Mouse (Mus musculus) erythroid progenitor cell, adult 5-6 weeks (primary cell): ENCODE measurements around the gene Gcc1. TPM values are rescaled to one million over a fixed set of nuclear protein-coding genes. Genes with fewer than 3 reads are reported as not detected.

Source experiments
- ATAC-seq: replicated peaks from 2 replicates; pipeline ENCODE4 v1.8.0; 2016; ENCODE audit warnings: moderate number of reproducible peaks, mild to moderate bottlenecking, moderate TSS enrichment, inconsistent platforms; ENCODE audit not compliant: poor library complexity, low FRiP score, severe bottlenecking
- total RNA-seq, 2 experiments: library from RNA; stranded (forward) in 1 of 2; stranded (reverse) in 1 of 2; fragments of 150-400 nt in 1 of 2; fragments of 186-747, 209-891 nt in 1 of 2; gene quantifications; 2 replicates each; pipeline versions ENCODE4 v1.2.3 to v1.2.4; 2015 to 2017; ENCODE audit warnings: low replicate concordance in 2 of 2

The Gcc1 gene
- total RNA-seq (2015; ENCODE audit: low replicate concordance) (7.1 and 9.7 TPM in 2 replicates), total RNA-seq (2017; ENCODE audit: low replicate concordance) (14.7 and 18.7 TPM in 2 replicates)

GRCm38 (mm10) chr6:28428290-28428689, at the start of gene Gcc1:
TSS of gene Gcc1 (minus strand) at chr6:28428390.
- ATAC-seq = no peak

GRCm38 (mm10) chr6:28474839-28475238, 46.6 kb upstream of the Gcc1 start, which contains the start of gene Snd1:
TSS of gene Snd1 (plus strand) at chr6:28475139.
- ATAC-seq = no peak

DNA sequence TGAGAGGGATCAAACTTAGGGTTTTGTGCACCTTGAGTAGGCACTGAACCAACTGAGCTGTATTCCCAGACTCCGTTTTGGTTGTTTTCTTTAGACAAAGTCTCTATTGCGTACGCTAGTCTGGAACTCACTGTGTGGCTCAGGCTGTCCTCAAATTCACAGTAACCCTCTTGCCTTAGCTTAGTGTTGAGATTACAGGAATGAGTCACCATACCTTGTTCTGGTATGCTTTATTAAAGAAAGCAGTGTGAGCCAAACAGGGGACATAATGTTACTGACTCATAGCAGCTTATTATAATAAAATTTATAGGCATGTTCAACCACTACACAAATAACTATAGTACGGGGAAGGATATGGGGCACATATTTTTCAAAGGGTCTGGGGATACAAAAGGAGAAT, 46.0 kb upstream of the Gcc1 start:
- no peak for ATAC-seq

DNA sequence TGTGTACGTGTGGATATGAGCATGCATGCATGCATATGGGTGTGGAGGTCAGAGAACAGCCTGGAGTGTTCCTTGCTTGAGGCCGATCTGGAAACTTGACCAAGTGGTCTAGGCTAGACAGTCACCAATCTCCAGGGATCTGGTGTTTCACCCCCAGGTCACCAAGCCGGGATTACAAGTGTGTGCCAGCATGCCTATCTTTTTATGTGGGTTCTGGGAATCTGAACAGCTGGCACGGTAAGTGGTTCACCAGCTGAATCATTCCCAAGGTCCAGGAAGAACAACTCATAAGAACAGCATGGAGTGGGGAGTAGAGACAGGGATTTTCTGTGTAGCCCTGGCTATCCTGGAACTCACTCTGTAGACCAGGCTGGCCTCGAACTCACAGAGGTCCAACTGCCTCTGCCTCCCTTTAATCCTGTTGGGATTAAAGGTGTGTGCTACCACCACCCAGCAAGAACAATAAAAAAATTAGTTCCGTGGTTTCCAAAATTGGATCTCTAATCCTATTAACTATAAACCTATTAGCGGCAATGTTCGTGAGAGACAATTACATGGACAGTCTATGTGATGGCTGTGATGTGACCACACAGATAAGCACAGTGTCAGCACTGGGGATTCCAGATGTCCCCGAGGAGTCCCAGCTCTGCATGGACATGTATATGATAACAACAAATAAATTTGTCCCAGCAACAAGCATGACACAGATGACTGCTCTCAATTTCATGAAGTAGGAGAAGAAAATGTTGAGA, 43.3 kb upstream of the Gcc1 start:
- no peak for ATAC-seq

DNA sequence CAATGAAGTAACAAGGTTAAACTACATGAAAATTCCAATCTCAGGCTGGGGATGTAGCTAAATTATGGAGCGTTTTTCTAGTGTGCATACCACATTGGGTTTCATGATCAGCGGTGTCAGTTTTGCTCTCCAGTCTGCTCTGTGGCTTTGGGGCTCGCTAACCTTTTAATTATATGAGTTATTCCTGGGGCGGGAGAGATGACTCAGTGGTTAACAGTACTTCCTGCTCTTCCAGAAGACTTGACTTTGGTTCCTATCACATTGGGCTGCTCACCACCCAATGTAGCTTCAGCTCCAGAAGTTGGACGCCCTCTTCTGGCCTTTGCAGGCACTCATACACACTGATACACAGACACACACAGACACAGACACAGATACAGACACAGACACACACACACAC, 42.4 kb upstream of the Gcc1 start:
- ATAC-seq = no peak

DNA sequence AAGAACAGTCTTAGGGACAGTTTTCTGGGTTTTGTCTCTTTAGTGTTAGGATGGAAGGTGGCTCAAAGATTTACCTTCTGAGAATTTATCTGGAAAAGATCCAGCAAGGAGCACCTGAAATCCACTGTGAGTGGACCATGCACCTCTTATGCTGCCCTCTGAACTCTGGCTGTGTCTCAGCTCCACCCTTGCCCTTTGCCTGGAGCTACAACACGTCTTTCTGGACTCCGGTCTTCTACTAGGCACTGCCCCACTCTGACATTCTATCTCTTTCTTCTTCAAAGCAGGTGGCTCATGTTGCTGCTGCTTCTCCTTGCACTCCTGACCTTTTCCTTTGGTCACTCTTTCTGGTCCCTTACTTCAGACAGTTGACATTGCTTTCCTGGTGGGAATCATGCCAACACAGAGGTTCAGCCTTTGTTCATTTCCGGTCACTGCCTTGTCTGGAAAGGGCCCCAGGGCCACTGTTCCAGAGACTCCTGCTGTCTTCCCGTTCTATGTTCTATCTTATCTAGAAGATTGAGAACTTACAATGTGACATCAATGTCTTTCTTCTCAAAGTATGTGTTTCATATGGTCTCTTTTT, 41.9 kb upstream of the Gcc1 start:
- no peak for ATAC-seq

- 0 out of 2 replicates have a peak, but pooled peaks have one; percentile 25 for ATAC-seq
Measured at GRCm38 (mm10) chr6:28464630-28465029, 36.4 kb upstream of the Gcc1 start.

- peak; percentile 82 for ATAC-seq
Measured at GRCm38 (mm10) chr6:28460534-28460933, 32.3 kb upstream of the Gcc1 start.

DNA sequence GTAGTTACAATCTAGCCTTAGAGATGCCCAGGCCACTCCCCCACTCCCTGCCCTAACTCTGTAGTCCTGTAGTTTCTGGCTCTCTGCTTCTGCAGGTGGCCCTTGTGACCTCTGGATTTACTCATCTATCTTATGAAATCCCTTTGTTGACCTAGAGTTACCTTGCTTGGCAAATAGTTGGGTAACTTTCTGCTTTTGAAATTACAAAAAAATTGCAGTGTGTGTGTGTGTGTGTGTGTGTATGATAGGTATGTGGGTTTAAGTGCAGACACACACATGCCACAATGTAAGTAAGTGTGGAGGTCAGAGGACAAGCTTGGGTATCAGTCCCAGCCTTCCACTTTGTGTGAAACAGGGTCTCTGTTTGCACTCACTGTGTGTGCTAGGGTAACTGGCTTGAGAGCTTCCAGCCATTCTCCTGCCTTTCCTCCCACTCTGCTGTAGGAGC, 31.1 kb upstream of the Gcc1 start:
- no peak for ATAC-seq

DNA sequence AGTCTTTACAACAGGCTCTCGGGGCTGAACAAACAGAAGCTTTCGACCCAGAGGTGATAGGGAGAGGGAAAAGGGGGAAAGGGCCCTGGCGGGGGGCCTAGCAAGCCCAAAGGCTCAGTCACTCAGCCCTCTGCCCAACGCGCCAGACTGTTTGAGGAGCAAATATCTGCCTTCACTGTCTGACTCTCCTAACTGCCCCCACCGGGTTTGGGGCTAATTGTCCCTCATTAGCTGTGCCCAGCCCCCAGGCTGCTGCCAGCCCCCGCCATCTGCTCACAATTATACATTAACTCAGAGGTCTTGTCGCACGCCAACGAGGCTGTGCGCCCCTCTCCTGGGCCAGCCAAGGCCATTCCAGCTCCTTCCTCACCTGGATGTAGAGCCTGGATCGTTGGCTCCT, 22.8 kb upstream of the Gcc1 start:
- no peak for ATAC-seq

GRCm38 (mm10) chr6:28450481-28450880, 22.3 kb upstream of the Gcc1 start:
- ATAC-seq = no peak

DNA sequence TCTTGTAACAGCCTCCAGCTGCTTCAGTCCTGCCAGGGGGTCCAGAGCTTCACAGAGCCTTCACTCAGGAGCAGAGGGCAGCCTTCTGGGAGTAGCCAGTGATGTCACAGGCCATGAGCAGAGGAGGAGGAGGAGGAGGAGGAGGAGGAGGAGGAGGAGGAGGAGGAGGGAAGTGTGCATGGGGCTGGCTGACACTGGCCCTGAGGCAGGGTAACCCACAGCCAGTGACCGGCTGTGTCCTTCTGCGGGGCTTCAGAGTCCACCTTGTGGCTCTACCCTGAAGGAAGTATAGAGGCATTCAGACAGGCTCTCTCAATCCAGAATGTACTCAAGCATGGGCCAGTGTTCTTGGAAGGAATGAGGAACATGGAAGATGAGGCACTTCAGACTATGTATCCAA, 21.1 kb upstream of the Gcc1 start, which contains the start of gene Pax4:
Gene Pax4, minus strand, starts transcription at position 101 of the 400 bp plus-strand sequence.
- no peak for ATAC-seq

DNA sequence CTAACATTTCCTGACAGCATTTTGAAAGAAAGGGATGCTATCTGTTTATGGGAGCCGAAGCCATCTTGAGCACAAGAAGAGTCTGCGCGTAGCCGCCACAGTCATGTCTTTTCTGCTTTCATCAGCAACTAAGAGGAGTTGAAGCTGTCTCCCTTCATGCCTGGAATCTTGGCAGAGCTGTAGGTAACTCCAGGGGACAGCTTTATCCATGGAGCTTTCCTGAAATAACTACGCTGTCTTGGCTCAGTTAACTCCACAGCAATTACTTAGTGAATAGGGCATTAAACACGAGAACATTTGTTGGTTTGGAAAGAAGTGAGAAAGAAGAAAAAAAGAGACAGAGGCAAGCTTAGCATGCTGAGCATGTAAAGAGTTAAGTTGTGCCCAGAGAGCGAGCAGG, 19.7 kb upstream of the Gcc1 start:
- ATAC-seq = no peak

DNA sequence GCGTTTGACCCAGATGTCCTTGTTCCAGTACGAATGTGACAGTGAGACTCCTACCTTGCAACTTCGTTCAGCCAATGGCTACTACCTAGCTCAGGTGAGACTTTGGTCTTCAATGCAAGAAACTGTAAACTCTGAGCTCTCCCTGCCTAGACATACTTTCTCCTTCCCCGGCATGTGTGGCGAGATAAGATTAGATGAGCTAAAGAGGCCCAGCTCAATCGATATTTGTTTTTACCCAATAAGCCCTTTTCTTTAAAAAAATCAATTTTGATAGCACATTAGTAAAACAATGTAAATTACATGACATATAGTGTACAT, 3.3 kb upstream of the Gcc1 start:
- ATAC-seq = no peak

DNA sequence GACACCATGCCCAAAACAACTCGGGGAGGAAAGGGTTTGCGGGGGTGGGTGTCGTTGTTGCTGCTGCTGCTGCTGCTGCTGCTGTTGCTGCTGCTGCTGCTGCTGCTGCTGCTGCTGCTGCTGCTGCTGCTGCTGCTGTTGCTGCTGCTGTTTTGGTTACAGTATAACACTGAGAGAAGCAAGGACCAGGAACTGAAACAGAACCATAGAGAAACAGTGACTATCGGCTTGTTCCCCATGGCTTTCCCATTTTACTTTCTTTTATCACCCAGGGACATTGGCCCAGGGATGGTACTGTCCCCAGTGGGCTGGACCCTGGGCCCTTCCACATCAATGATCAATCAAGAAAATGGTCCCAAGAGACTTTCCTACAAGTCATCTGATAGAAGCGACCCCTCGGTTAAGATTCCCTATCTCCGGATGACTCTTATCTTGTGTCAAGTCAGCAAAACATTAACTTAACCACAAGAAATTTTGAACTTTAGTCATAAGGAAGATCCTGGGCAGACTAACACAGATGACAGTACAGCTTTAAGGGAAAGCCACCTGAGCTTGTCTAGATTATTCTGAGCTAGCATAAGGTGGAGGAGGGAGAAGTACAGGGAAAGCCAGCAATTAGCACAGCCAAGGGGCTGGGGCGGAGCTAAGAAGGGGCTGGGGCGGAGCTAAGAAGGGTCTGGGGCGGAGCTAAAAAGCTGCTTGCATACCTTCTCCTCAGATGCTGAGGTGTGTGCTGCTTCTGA, 2.8 kb upstream of the Gcc1 start:
- no peak for ATAC-seq

GRCm38 (mm10) chr6:28429870-28430269, 1.7 kb upstream of the Gcc1 start:
- no peak for ATAC-seq

GRCm38 (mm10) chr6:28427096-28427839, 922 bp downstream of the Gcc1 start, which contains the start of gene Fscn3:
TSS of gene Fscn3 (plus strand) at chr6:28427789.
- ATAC-seq = no peak

DNA sequence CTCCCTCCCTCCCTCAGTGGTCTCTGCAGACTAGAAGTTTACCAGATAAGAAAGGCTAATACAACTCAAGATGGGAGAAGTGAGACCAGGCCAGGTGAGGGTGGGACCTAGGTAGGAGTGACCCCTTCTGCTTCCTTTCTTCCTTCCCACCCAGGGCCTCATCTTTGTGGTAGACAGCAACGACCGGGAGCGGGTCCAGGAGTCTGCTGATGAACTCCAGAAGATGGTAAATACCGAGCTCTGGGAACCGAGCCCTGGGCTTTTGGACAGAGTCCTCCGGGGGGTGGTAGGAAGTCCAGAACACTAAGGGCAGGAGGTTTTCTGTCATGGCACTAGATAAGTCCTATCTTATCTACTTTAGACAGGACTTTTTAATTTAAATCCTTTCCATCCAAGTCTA, 3.2 kb downstream of the Gcc1 start:
- ATAC-seq = no peak

DNA sequence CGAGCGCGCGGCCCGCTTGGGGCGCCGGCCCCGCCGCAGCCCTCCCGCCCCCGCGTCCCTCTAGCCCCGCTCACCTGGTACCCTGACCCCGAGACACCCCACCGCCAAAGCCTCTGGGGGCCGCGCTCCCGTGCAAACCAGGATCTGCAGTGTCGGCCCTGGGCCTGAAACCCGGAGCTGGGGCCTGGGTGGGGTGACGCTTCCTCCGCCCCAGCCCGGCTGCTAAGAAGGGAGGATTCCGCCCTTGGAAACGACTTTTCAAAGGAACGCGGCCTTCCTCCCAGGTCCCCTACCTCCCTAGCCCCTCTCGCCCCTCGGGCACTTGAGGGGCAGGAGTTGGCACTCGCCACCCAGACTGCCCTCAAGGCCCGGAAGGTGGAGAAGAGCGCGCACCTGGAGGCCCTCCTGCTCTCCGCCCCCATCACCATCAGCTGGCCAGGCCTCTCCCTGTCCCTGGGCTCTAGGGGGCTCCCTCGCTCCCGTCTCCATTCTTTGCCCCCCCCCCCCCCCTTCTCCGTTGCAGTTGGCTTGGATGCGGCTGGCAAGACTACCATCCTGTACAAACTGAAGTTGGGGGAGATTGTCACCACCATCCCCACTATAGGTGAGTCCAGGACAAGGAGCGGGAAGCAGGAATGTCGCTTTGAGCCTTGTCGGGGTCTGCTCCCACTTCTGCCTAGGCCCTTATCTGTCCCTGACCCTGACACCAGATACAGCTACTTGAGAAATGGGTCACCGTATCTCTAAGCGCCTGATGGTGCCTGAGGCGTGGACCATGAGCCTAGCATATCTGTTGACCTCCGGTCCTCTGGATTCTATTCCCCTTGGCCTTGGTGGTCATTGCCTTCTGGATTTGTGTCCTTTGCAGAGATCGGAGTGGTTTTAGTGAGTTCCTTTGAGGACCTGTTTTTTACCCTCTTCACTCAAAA, 4.2 kb downstream of the Gcc1 start:
- ATAC-seq = peak; percentile 62
